Mouse (Mus musculus): ENCODE data around the gene Dpf3. TPM values are rescaled to one million over a fixed set of nuclear protein-coding genes. Genes with fewer than 3 reads are reported as not detected.

Dpf3 gene
- polyA plus RNA-seq, 1 experiment from 2014 or later = 1.4 TPM

- no peak for DNase-seq (ENCODE audit: low spot score)
- ATAC-seq = no peak
- H3K27ac ChIP-seq (ENCODE audit: low read length) = no peak overlapping the region
- H3K4me3 ChIP-seq (ENCODE audit: low read depth, low read length) = no peak overlapping the region
- TF ChIP-seq EP300 (IDR thresholded peaks at IDR 0.05) (no peak), CTCF (IDR thresholded peaks at IDR 0.05) (no peak)
- no peaks in the 10 kb centered on the region for H3K4me1 ChIP-seq (ENCODE audit: insufficient read depth, low read depth, low read length)
- 55% methylated on average over 7 of the region's 7 CpGs for WGBS
- no peak overlapping the region for H3K9ac ChIP-seq (replicated peaks; ENCODE audit: low read depth)
- H3K9me3 ChIP-seq (ENCODE audit: low read length) = no peaks in the 10 kb centered on the region
- no peaks in the 10 kb centered on the region for H3K27me3 ChIP-seq (replicated peaks; ENCODE audit: insufficient read depth, low read length)
- H3K4me2 ChIP-seq (replicated peaks; ENCODE audit: low read depth, low read length) = no peak overlapping the region
- H3K36me3 ChIP-seq (ENCODE audit: insufficient read depth, low read length) = no peaks in the 10 kb centered on the region
These were observed 15.8 kb downstream of the Dpf3 start for GRCm38 (mm10) chr12:83471760-83472159.

DNA sequence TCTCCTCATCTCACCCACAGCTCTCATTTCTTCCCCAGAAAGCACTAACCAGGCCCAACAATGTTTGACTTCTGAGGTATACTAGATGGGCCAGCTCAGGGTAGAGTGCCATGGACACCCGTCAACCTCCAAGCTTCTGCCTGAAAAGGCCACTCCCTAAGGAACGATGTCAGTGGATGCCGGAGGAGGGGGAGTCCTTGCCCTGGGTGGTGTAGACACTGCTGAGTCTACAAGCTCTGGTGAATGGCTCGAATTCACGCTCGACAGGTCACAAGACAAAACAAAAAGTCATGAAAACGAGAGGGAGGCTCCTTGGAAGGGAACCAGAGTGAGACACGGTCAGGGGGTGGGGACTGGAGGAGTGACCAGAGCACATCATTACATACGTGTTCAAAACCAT is 17.4 kb downstream of the Dpf3 start:
- H3K4me1 ChIP-seq (ENCODE audit: insufficient read depth, low read depth, low read length) = no peaks in the 10 kb centered on the region
- no peak overlapping the region for H3K4me3 ChIP-seq (ENCODE audit: low read depth, low read length)
- H3K9ac ChIP-seq (replicated peaks; ENCODE audit: low read depth) = no peak overlapping the region
- no peaks in the 10 kb centered on the region for H3K9me3 ChIP-seq (ENCODE audit: low read length)
- H3K27me3 ChIP-seq (replicated peaks; ENCODE audit: insufficient read depth, low read length) = no peaks in the 10 kb centered on the region
- H3K36me3 ChIP-seq (ENCODE audit: insufficient read depth, low read length) = no peaks in the 10 kb centered on the region
- TF ChIP-seq EP300 (IDR thresholded peaks at IDR 0.05) = no peak
- TF ChIP-seq CTCF (IDR thresholded peaks at IDR 0.05) = no peak
- no peak for ATAC-seq
- WGBS = 70% methylated on average over 9 of the region's 9 CpGs
- no peak for DNase-seq (ENCODE audit: low spot score)
- H3K27ac ChIP-seq (ENCODE audit: low read length) = no peak overlapping the region
- no peak overlapping the region for H3K4me2 ChIP-seq (replicated peaks; ENCODE audit: low read depth, low read length)

DNA sequence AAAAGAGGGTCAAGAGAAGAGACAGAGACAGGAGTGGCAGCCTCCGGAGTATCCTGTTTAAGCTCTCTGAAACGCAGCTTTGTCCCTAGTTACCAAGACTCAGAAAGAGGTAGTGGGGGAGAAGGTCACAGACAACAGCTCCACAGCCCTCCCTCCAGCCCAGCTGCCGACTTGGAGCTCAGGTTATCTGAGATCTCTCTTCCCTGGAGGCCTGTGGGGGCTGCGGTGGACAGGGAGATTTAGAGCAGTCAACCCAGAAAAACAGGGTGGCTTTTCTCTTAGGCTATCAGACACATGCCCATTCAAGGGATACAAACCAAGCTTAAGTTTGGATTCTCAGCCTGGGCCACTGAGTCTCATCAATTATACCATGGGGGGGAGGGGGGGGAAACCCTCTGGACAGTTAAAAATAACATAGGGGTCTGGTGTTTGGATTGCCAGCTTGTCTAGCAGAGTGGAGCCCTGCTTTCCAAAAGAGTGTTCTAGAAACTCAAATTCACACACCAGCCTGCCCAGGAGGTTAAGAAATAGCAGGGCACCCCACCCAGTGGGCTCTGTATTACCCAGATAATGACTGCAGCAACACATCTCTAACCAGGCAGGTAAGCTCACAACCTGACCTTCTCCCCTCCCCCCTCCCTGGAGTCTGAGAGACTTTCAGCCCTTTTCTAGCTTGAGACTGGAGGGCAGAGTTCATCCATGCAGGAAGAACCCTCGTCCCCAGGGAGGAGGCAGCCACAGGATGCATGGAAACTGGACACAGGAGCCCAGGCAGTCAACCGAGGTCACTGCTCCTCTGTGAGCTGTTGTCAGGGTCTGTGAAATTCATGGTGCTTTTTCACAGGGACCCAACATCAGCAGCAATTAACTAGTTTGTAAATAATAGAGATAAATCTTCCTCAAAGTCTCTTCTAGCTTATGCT is 20.7 kb downstream of the Dpf3 start:
- 18% methylated on average over 6 of the region's 6 CpGs for WGBS
- no peak for ATAC-seq
- no peak overlapping the region for H3K27ac ChIP-seq (ENCODE audit: low read length)

GRCm38 (mm10) chr12:83466053-83466452 is 21.5 kb downstream of the Dpf3 start:
- no peak for ATAC-seq
- H3K27ac ChIP-seq (ENCODE audit: low read length) = no peak overlapping the region
- 77% methylated on average over 4 of the region's 4 CpGs for WGBS
- H3K4me2 ChIP-seq (replicated peaks; ENCODE audit: low read depth, low read length) = no peak overlapping the region
- DNase-seq (ENCODE audit: low spot score) = no peak
- H3K27me3 ChIP-seq (replicated peaks; ENCODE audit: insufficient read depth, low read length) = no peaks in the 10 kb centered on the region
- no peaks in the 10 kb centered on the region for H3K4me1 ChIP-seq (ENCODE audit: insufficient read depth, low read depth, low read length)
- TF ChIP-seq CTCF (IDR thresholded peaks at IDR 0.05) (no peak), EP300 (IDR thresholded peaks at IDR 0.05) (no peak)
- no peak overlapping the region for H3K9ac ChIP-seq (replicated peaks; ENCODE audit: low read depth)
- H3K36me3 ChIP-seq (ENCODE audit: insufficient read depth, low read length) = no peaks in the 10 kb centered on the region
- H3K9me3 ChIP-seq (ENCODE audit: low read length) = no peaks in the 10 kb centered on the region
- no peak overlapping the region for H3K4me3 ChIP-seq (ENCODE audit: low read depth, low read length)

More for the DNA sequence above, 20.7 kb downstream of the Dpf3 start:
- TF ChIP-seq CTCF (IDR thresholded peaks at IDR 0.05) (no peak), EP300 (IDR thresholded peaks at IDR 0.05) (no peak)
- Histone ChIP-seq H3K9ac (replicated peaks; ENCODE audit: low read depth) (no peak overlapping the region), H3K4me3 (ENCODE audit: low read depth, low read length) (no peak overlapping the region), H3K4me1 (ENCODE audit: insufficient read depth, low read depth, low read length) (no peaks in the 10 kb centered on the region), H3K4me2 (replicated peaks; ENCODE audit: low read depth, low read length) (no peak overlapping the region), H3K36me3 (ENCODE audit: insufficient read depth, low read length) (no peaks in the 10 kb centered on the region), H3K9me3 (ENCODE audit: low read length) (no peaks in the 10 kb centered on the region), H3K27me3 (replicated peaks; ENCODE audit: insufficient read depth, low read length) (no peaks in the 10 kb centered on the region)
- DNase-seq (ENCODE audit: low spot score) = no peak

DNA sequence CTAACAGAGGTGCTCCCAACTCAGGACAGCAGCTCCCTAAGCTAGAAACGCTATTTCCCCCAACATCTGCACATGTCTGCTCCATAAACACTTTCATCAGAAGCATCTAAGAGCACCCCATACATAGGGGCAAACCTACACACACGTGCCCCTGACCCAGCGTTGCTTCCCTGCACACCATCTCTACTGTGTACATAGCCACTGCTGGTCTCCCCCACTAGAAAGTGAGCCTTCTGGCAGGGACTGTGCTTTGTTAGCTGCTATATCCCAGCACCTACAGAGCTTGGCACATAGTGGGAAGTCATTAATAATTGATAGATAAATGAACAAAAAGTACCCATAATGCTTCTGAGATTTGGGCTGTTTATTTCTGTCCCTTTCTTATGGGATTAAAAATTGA is 27.2 kb downstream of the Dpf3 start:
- no peak overlapping the region for H3K4me2 ChIP-seq (replicated peaks; ENCODE audit: low read depth, low read length)
- no peak for TF ChIP-seq EP300 (IDR thresholded peaks at IDR 0.05)
- no peak for TF ChIP-seq CTCF (IDR thresholded peaks at IDR 0.05)
- ATAC-seq (no peak), DNase-seq (ENCODE audit: low spot score) (no peak)
- H3K36me3 ChIP-seq (ENCODE audit: insufficient read depth, low read length) = no peaks in the 10 kb centered on the region
- H3K9ac ChIP-seq (replicated peaks; ENCODE audit: low read depth) = no peak overlapping the region
- H3K9me3 ChIP-seq (ENCODE audit: low read length) = no peaks in the 10 kb centered on the region
- 64% methylated on average over 3 of the region's 3 CpGs for WGBS
- no peak overlapping the region for H3K4me3 ChIP-seq (ENCODE audit: low read depth, low read length)
- no peaks in the 10 kb centered on the region for H3K27me3 ChIP-seq (replicated peaks; ENCODE audit: insufficient read depth, low read length)
- no peak overlapping the region for H3K27ac ChIP-seq (ENCODE audit: low read length)
- H3K4me1 ChIP-seq (ENCODE audit: insufficient read depth, low read depth, low read length) = no peaks in the 10 kb centered on the region

DNA sequence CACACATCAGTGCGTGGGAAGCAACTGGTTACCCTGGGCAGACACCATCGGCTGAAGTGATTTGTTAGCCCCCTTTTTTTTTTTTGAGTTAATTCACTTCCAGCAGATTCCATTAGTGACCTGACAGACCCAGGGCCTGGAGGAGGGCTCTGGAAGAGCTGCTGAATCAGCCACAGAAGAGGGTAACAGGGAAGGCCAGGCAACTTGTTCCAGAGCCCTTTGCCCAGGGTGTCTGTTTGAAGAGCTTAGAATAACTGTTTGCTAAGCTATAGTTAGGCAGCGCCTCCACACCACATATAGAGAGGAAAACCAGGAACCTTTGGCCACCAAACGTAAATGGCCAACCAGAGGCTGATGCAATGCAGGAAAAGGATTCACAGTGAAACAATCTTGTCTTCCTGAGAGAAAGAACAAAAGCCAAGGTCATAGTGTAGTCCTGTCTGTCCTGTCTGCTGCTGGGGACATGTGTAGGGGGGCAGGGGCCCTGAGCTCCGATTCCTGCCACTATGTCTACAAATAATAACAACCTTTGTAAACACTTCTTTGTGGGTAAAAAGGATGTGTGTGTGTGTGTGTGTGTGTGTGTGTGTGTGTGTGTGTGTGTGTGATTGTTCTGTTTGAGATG is 32.7 kb downstream of the Dpf3 start:
- WGBS = 34% methylated on average over 5 of the region's 5 CpGs
- Histone ChIP-seq H3K9me3 (ENCODE audit: low read length) (no peaks in the 10 kb centered on the region), H3K9ac (replicated peaks; ENCODE audit: low read depth) (no peak overlapping the region), H3K36me3 (ENCODE audit: insufficient read depth, low read length) (no peaks in the 10 kb centered on the region), H3K4me3 (ENCODE audit: low read depth, low read length) (no peak overlapping the region), H3K4me2 (replicated peaks; ENCODE audit: low read depth, low read length) (no peak overlapping the region), H3K4me1 (ENCODE audit: insufficient read depth, low read depth, low read length) (no peaks in the 10 kb centered on the region), H3K27me3 (replicated peaks; ENCODE audit: insufficient read depth, low read length) (no peaks in the 10 kb centered on the region), H3K27ac (ENCODE audit: low read length) (no peak overlapping the region)
- ATAC-seq (no peak), DNase-seq (ENCODE audit: low spot score) (no peak)
- TF ChIP-seq CTCF (IDR thresholded peaks at IDR 0.05) (no peak), EP300 (IDR thresholded peaks at IDR 0.05) (no peak)
